Mouse (Mus musculus) olfactory bulb, adult 2 months (tissue): ENCODE results near the gene Myom1.

Experiments used
- CTCF ChIP-seq: fragments of 200-500 bp; IDR thresholded peaks from 2 replicates; pipeline ENCODE4 v1.5.1; 2012; ENCODE audit warnings: low read depth, mild to moderate bottlenecking, low read length, moderate library complexity; ENCODE audit not compliant: insufficient read depth
- POLR2A ChIP-seq: fragments of 200-500 bp; IDR thresholded peaks from 2 replicates; pipeline ENCODE4 v1.6.1; 2012; ENCODE audit warnings: mild to moderate bottlenecking, low read depth, low read length, moderate library complexity; ENCODE audit not compliant: insufficient read depth

DNA sequence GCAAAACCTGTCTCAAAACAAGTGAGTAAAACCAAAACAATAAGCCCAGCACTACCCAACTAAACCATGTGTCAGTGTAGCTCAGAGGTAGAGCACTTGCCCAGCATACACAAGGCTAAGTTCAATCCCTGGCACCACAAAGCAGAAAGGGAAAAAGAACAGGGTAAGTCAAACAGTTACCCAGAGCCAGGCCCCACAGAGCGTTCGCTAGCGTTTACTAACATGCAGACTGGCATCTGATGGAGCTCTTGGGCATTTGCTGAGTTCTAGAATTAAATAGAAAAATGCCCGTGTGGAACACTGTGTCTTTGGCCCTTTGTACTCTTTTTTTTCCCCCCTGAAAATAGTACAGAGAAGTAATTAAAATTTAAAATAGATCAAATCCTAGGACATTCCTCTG is 111.8 kb downstream of the Myom1 start:
- TF ChIP-seq POLR2A, result no peak
- no peak for TF ChIP-seq CTCF
